Mouse (Mus musculus): ENCODE measurements around the gene Actl10. TPM values are rescaled to one million over a fixed set of nuclear protein-coding genes. Genes with fewer than 3 reads are reported as not detected.

Actl10 gene
- polyA plus RNA-seq, 1 experiment: 0.16 TPM

DNA sequence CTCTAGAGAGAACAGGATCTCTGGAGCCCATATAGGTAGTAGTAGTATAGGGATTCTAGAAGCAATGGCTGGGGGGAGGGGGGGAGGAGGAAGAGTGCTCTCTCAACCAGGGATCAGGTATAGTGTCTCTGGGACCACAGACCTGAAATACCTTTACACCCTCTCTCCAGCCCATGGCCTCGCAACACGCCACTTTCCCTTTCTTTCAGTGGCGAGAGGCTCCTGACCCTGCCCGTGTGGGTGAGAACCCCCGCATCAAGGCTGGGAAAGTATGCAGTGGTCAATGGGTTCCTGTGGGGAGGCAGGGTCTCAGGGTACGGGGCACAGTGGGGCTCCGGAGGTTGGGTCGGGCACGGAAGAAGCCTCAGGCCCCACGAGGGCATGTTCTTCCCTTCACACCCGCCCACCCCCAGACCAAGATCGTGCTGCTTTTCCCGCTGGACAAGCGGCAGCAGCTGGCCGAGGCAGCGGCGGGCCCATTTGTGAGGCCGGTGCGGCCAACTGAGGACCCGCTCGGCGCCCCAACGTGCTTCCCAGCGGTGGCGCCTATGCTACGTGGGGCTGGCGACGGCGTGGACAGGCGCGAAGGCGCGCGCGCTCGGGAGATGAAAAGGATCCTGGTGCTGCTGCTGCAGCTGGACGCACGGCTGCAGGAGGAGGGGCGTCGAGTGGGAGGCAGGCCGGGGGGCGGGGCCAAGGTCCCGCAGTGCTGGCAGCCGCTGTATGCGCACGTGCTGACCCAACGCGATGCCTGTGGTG, 2.3 kb upstream of the Actl10 start:
- TF ChIP-seq FLI1 (IDR thresholded peaks at IDR 0.05; ENCODE audit: low read length) (no peak), GATA1 (IDR thresholded peaks at IDR 0.05; ENCODE audit: borderline replicate concordance, low read length) (no peak)
- H3K9me3 ChIP-seq: no peaks in the 10 kb centered on the region
- H3K36me3 ChIP-seq (replicated peaks; ENCODE audit: low read length): peaks cover 49% of the 10 kb centered on the region
- peaks cover 31% of the 10 kb centered on the region for H3K4me1 ChIP-seq
- peak overlapping the region; percentile 90 for H3K4me3 ChIP-seq (replicated peaks)
- peaks cover 28% of the 10 kb centered on the region for H3K27me3 ChIP-seq (replicated peaks)

DNA sequence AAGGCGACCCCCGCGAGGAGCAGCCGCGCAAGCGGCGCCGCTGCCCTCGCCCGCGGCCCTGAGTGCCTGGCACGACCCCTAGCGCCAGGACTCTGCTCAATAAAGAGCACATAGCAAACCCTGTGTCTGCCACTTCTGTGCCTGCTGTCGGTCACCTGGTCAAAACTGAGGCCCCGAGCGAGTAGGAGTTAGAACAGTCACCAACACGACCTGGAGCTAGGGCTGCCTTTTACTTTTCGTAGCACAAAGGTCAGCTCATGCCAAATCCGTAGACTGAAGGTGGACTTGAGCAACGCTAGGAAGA, 1.7 kb upstream of the Actl10 start:
- Histone ChIP-seq H3K27me3 (replicated peaks) (peaks cover 28% of the 10 kb centered on the region), H3K4me1 (peaks cover 31% of the 10 kb centered on the region), H3K4me3 (replicated peaks) (peak overlapping the region; percentile 90), H3K36me3 (replicated peaks; ENCODE audit: low read length) (peaks cover 51% of the 10 kb centered on the region), H3K9me3 (no peaks in the 10 kb centered on the region)
- TF ChIP-seq GATA1 (IDR thresholded peaks at IDR 0.05; ENCODE audit: borderline replicate concordance, low read length): no peak
- TF ChIP-seq FLI1 (IDR thresholded peaks at IDR 0.05; ENCODE audit: low read length): no peak

DNA sequence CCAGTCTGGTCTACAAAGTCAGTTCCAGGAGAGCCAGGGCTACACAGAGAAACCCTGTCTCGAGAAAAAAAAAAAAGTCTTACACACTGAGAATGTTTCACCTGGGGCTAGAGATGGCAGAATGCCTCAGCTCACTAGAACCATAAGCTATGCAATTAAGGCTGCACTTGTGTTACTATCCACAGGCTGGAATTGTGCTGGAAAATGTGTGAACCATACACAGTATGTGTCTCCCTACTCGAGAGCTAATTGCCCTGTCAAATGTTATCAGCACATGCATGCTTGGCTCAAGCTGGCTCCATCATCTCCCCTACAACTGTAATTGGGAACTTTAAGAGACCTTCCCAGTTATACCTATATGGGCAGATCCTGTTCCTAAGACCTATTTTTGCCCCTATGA, 639 bp upstream of the Actl10 start:
- Histone ChIP-seq H3K9me3 (no peaks in the 10 kb centered on the region), H3K36me3 (replicated peaks; ENCODE audit: low read length) (peaks cover 50% of the 10 kb centered on the region), H3K4me1 (peaks cover 29% of the 10 kb centered on the region)

DNA sequence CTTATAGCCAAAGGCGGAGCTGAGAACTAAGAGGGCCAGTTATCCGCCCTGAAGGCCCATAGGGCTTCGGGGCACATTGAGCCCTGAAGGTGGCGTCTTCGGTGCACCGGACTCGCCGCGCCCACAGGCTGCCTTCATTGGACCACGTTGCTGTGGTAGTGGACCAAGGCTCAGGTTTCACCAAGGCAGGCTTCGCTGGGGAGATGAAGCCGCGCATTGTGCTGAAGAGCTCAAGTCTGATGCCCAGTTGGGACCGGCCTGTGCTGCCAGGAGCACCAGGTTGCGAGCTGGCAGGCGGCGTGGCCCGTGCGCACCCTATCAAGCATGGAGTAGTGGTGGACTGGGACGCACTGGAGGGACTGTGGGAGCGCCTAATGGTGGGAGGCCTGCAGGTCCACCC, 351 bp downstream of the Actl10 start:
- H3K4me1 ChIP-seq: peaks cover 30% of the 10 kb centered on the region
- H3K27me3 ChIP-seq (replicated peaks): peaks cover 29% of the 10 kb centered on the region
- no peaks in the 10 kb centered on the region for H3K9me3 ChIP-seq
- no peak for TF ChIP-seq GATA1 (IDR thresholded peaks at IDR 0.05; ENCODE audit: borderline replicate concordance, low read length)
- no peak for TF ChIP-seq FLI1 (IDR thresholded peaks at IDR 0.05; ENCODE audit: low read length)
- peaks cover 42% of the 10 kb centered on the region for H3K36me3 ChIP-seq (replicated peaks; ENCODE audit: low read length)
- H3K4me3 ChIP-seq (replicated peaks): no peak overlapping the region

More for the DNA sequence above, 639 bp upstream of the Actl10 start:
- H3K27me3 ChIP-seq (replicated peaks): peaks cover 29% of the 10 kb centered on the region
- TF ChIP-seq FLI1 (IDR thresholded peaks at IDR 0.05; ENCODE audit: low read length) (no peak), GATA1 (IDR thresholded peaks at IDR 0.05; ENCODE audit: borderline replicate concordance, low read length) (no peak)
- no peak overlapping the region for H3K4me3 ChIP-seq (replicated peaks)

DNA sequence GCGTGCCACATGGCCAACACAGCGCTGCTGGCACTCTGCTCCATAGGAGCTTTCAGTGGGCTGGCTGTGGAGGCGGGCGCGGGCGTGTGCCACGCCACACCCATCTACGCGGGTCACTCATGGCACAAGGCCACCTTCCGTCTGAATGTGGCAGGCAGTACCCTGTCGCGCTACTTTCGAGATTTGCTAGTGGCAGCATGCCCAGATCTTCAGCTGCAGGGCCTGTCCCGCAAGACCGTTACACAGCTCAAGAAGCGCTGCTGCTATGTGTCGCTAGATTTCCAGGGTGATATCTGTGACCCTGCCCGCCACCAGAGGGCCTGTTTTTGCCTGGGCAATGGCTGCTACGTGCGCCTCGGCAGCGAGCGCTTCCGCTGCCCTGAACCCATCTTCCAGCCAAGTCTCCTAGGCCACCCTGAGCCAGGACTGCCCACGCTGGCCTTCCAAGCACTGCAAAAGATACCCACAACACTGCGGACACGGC, 890 bp downstream of the Actl10 start:
- H3K4me3 ChIP-seq (replicated peaks): no peak overlapping the region
- H3K9me3 ChIP-seq: no peaks in the 10 kb centered on the region
- H3K27me3 ChIP-seq (replicated peaks): peaks cover 26% of the 10 kb centered on the region
- TF ChIP-seq GATA1 (IDR thresholded peaks at IDR 0.05; ENCODE audit: borderline replicate concordance, low read length) (no peak), FLI1 (IDR thresholded peaks at IDR 0.05; ENCODE audit: low read length) (no peak)
- H3K4me1 ChIP-seq: peaks cover 36% of the 10 kb centered on the region
- peaks cover 37% of the 10 kb centered on the region for H3K36me3 ChIP-seq (replicated peaks; ENCODE audit: low read length)

DNA sequence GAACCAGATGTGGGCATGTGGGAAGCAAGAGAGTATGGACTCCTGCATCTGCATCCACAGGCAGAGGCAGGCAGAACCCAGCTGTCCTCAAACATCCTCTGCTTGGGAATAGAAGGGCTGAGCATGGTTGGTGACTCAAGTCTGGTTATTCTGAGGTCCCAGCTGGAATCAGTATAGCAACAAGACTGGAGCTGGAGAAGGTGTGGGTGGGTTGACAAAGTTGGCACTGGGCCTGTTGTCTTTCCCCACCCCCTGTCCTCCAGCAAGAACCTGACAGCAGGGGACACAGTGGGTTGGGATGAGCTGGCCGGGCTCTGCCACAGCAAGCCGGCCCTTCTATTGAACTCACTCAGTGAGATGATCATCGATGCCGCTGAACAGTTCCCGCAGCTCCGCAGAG, 3.7 kb downstream of the Actl10 start:
- Histone ChIP-seq H3K4me1 (peaks cover 47% of the 10 kb centered on the region), H3K9me3 (no peaks in the 10 kb centered on the region), H3K4me3 (replicated peaks) (no peak overlapping the region), H3K36me3 (replicated peaks; ENCODE audit: low read length) (peaks cover 45% of the 10 kb centered on the region), H3K27me3 (replicated peaks) (peaks cover 17% of the 10 kb centered on the region)
- TF ChIP-seq GATA1 (IDR thresholded peaks at IDR 0.05; ENCODE audit: borderline replicate concordance, low read length): no peak
- no peak for TF ChIP-seq FLI1 (IDR thresholded peaks at IDR 0.05; ENCODE audit: low read length)

DNA sequence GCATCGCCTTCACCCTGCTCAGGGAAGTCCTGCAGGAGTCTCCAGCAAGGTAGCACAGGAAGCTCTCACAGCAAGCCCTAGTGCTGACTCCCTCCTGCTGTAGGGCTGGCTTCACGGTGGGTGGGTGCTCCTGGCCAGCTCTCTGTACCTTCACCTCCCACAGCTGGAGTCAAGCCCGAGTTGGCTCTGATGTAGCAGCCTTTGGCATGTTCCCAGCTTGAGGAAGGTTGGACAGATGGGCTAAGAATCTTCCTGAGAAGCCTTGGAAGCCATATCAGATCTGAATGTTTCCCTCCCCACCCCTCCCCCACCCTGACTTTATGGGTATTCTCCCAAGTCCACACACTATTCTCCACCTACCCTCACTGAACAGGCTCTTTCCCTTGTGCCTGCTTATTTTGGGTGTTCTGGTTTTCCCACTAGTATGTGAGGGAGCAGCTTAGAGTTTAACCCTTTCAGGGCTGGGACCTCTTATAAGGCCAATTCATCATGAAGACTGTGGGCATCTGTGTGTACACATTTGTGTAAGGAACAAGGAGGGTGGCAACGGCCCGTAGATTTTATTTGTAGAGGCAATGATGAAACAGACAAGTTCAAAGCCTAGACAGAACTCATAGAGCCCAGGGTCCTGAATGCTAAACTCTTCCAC, 5.7 kb downstream of the Actl10 start:
- TF ChIP-seq GATA1 (IDR thresholded peaks at IDR 0.05; ENCODE audit: borderline replicate concordance, low read length): no peak
- TF ChIP-seq FLI1 (IDR thresholded peaks at IDR 0.05; ENCODE audit: low read length): no peak
- Histone ChIP-seq H3K9me3 (no peaks in the 10 kb centered on the region), H3K27me3 (replicated peaks) (peaks cover 5% of the 10 kb centered on the region), H3K4me3 (replicated peaks) (no peak overlapping the region), H3K36me3 (replicated peaks; ENCODE audit: low read length) (peaks cover 57% of the 10 kb centered on the region), H3K4me1 (peaks cover 45% of the 10 kb centered on the region)

DNA sequence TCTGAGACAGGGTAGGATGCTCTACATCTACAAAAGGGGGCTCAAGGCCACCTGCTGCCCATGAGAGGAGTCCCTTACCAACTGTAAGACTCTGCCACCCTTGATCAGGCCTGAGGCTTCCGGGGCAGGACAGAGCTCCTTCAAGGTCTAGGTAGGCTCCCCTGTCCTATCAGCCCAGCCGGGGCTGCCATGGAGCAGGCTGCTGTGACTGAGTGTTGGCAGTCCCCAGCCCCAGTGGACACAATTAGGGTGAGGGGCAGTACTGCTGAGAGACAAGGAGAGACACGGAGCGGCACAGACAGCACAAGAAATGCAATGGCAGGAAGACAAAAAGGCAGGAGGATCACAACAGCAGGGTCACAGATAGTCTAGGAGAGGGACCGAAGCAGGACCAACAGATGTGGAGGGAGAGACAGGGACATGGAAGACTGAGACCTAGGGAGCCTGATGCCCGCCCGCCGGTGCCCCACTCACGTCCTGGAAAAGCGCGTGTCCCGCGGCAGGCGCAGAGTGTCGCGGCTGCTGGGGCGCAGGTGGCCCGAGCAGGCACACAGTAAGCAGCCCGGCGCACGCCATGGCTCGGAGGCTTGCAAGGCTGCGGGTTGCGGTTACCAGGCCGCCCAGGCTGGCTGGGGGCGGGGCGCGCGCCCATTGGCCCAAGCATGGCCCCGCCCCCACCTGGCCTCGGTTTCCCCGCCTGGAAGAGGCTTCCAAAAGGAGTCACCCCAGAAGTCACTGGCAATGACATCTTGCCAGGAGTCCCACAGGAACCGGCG, 6.9 kb downstream of the Actl10 start, which contains the start of gene Necab3:
Gene Necab3 (minus strand): TSS at position 627 of the 776 bp plus-strand sequence.
- Histone ChIP-seq H3K4me3 (replicated peaks) (peak within 1 kb of the TSS; percentile 89), H3K4me1 (peaks cover 41% of the 10 kb centered on the region), H3K9me3 (no peaks in the 10 kb centered on the region), H3K27me3 (replicated peaks) (peaks cover 1% of the 10 kb centered on the region), H3K36me3 (replicated peaks; ENCODE audit: low read length) (peaks cover 57% of the 10 kb centered on the region)
- TF ChIP-seq FLI1 (IDR thresholded peaks at IDR 0.05; ENCODE audit: low read length): no peak
- no peak for TF ChIP-seq GATA1 (IDR thresholded peaks at IDR 0.05; ENCODE audit: borderline replicate concordance, low read length)

DNA sequence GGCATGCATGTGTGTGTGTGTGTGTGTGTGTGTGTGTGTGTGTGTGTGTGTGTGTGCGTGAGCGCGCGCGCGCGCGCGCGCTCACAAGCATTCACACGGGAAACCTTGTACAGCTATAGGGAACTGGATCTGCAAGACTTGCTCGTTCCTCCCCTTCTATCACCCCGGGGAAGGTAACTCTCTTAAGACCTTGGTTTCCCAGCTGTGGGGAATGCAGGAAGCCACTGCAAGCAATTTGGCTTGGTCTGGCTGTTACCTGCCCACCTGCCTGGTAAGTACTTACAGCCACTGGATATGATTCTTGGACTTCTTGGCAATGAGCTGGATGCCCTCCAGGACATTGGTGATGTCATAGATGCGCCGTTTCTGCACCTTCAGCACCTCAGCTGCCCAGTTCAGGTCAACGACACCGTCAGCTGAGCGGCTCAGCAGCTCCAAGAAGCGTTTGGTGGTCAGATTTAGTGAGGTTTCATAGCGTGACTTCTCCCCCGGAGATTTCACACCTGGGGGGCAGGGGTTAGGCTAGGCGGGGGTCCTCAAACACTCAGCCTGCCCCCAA, 12.1 kb downstream of the Actl10 start:
- Histone ChIP-seq H3K4me3 (replicated peaks) (no peak overlapping the region), H3K36me3 (replicated peaks; ENCODE audit: low read length) (peaks cover 64% of the 10 kb centered on the region)

More for the DNA sequence above, 12.1 kb downstream of the Actl10 start:
- no peak for TF ChIP-seq FLI1 (IDR thresholded peaks at IDR 0.05; ENCODE audit: low read length)
- TF ChIP-seq GATA1 (IDR thresholded peaks at IDR 0.05; ENCODE audit: borderline replicate concordance, low read length): no peak
- peaks cover 65% of the 10 kb centered on the region for H3K4me1 ChIP-seq
- H3K9me3 ChIP-seq: no peaks in the 10 kb centered on the region
- H3K27me3 ChIP-seq (replicated peaks): no peaks in the 10 kb centered on the region

Data from megakaryocyte, embryonic 14.5 days (primary cell).